Mouse (Mus musculus) neural tube, embryonic 12.5 days (tissue): ENCODE measurements around the gene Enpp7. TPM values are rescaled to one million over a fixed set of nuclear protein-coding genes. Genes with fewer than 3 reads are reported as not detected.

Experiments
- ATAC-seq: fragments of 200-750 bp; cut with Nextera tagmentation; 2 replicates; pipeline ENCODE4 v1.8.0; 2017; ENCODE audit warnings: low read depth, mild to moderate bottlenecking, moderate TSS enrichment, moderate library complexity; ENCODE audit not compliant: low FRiP score
- H3K27ac ChIP-seq: fragments of 300-500 bp; sonication (generic); 2 replicates; pipeline ENCODE4 v1.5.1; 2016
- H3K27me3 ChIP-seq: fragments of 300-500 bp; sonication (generic); replicated peaks from 2 replicates; pipeline ENCODE4 v1.6.1; 2016; ENCODE audit warnings: mild to moderate bottlenecking
- H3K36me3 ChIP-seq: fragments of 300-500 bp; sonication (generic); 2 replicates; pipeline ENCODE4 v1.6.1; 2016; ENCODE audit warnings: mild to moderate bottlenecking
- H3K4me1 ChIP-seq: fragments of 300-500 bp; sonication (generic); 2 replicates; pipeline ENCODE4 v1.6.1; 2016
- H3K4me2 ChIP-seq: fragments of 300-500 bp; sonication (generic); replicated peaks from 2 replicates; pipeline ENCODE4 v1.6.1; 2016; ENCODE audit warnings: mild to moderate bottlenecking
- H3K4me3 ChIP-seq: fragments of 300-500 bp; sonication (generic); 2 replicates; pipeline ENCODE4 v1.5.1; 2016
- H3K9ac ChIP-seq: fragments of 300-500 bp; sonication (generic); 2 replicates; pipeline ENCODE4 v1.6.1; 2016; ENCODE audit warnings: mild to moderate bottlenecking
- H3K9me3 ChIP-seq: fragments of 300-500 bp; sonication (generic); 2 replicates; pipeline ENCODE4 v1.6.1; 2016; ENCODE audit warnings: mild to moderate bottlenecking
- WGBS: fragments of 180-500 bp; shearing (Covaris S2); methylation state at CpG from one replicate; pipeline ENCODE4 v1.1.7; 2016; 5-methylcytosine and 5-hydroxymethylcytosine counted together
- polyA plus RNA-seq: library from polyadenylated mRNA; unstranded; fragments of >200 nt; fragmentation: Nextera tagmentation; extraction: Ambion mirVana; gene quantifications from 2 replicates; pipeline ENCODE4 v1.2.1, GENCODE M21; 2016

Gene Enpp7
- polyA plus RNA-seq, 1 experiment from 2014 or later, result not detected

DNA sequence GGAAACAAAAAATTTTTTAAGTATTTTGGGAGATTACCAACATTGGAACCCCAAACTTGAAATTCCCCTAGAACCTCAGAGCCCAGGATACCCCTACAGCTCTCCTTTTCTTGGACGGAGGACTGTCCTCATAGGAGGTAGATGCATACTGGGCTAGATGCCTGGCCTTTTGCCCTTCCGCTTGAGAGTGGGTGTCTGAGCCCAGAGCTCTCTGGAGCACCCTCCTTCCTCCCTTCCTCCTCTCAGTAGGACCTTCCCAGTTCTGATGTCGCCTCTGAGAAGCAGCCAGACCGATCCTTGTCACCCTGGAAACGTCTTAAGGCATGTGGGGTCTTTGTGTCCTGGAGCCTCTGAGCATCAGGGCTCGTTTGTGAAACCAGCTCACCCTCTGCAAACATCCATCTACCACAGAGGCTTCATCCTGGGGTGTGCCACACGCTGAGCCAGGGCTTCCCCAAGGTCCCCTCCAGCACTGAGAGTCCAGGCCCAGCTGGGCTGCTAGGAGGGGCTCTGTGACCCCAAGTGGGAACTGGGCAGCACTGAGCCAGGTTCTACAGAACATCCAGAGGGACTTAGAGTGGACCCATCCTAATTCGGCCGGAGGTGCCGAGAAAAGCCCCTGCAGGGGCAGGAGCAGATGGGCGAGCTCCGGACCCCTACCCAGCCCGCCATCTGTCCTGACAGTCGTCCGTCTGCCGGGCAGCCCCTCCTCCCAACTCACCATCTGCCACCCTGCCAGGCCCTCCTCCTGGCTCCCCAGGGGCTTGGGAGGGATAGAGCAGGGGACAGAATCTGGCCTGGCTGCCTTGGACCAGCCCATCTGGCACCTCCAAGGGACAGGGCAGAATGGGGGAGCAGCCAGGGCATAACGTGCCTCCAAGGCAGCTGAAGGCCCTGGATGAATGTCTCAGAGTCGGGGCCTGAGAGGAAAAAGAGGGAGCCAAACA lies 15.3 kb upstream of the Enpp7 start:
- peak overlapping the region; percentile 7; the same call in 1 of the 2 replicates for H3K4me2 ChIP-seq
- peak overlapping the region; percentile 68 for H3K27ac ChIP-seq
- no peaks in the 10 kb centered on the region for H3K27me3 ChIP-seq
- no peaks in the 10 kb centered on the region for H3K9me3 ChIP-seq
- H3K4me3 ChIP-seq, result no peak overlapping the region
- peak; percentile 67 for ATAC-seq
- WGBS, result 31% methylated on average over 18 of the region's 18 CpGs
- H3K9ac ChIP-seq, result peak overlapping the region; percentile 17; the same call in 1 of the 2 replicates
- no peaks in the 10 kb centered on the region for H3K36me3 ChIP-seq
- H3K4me1 ChIP-seq, result peaks cover 25% of the 10 kb centered on the region

DNA sequence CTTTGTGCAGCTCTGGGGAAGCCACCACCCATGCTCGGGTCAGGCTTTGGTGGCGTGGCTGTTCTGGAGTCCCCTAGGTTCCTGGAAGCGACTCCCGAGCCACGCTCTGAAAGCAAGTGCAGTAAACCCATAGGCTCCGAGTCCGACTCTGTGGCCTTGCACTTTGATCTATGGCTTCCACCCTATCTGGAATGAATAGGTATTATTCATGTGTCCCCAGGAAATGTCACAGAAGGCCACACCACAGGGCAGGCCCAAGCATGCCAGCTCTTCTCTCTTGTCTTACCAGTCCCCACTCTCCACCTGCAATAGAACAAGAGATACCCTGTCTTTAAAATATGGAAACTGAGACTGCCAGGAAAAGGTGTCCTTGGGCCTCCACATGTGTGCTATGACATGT lies 13.6 kb upstream of the Enpp7 start:
- Histone ChIP-seq H3K4me1 (peaks cover 25% of the 10 kb centered on the region), H3K9ac (no peak overlapping the region), H3K4me2 (no peak overlapping the region), H3K36me3 (no peaks in the 10 kb centered on the region), H3K4me3 (no peak overlapping the region), H3K27me3 (peaks cover 6% of the 10 kb centered on the region; the same call in 1 of the 2 replicates), H3K9me3 (no peaks in the 10 kb centered on the region), H3K27ac (no peak overlapping the region)
- ATAC-seq, result no peak
- 66% methylated on average over 7 of the region's 7 CpGs for WGBS

DNA sequence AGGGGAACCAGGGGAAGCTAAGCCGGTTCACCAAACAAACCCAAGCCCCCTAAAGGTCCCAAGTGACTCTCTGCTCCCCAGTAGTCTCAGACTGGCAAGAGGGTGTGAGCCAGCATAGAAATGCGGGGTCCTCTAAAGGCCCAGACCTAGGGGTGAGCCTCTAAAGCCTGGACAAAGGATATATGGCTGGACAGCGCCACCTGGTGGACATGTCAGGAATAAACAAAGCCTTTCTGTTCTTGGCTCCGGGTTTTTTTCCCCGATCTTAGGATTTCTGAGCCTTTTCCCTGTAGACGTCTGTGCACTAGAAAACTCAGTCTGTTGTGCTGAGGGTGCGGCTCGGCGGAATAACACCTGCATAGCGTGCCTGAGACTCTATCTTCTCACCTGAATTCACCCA lies 12.6 kb upstream of the Enpp7 start:
- H3K9me3 ChIP-seq, result no peaks in the 10 kb centered on the region
- no peak overlapping the region for H3K4me3 ChIP-seq
- WGBS, result 3% methylated on average over 10 of the region's 10 CpGs
- peaks cover 25% of the 10 kb centered on the region for H3K4me1 ChIP-seq
- peak overlapping the region; percentile 32; the same call in 1 of the 2 replicates for H3K4me2 ChIP-seq
- H3K9ac ChIP-seq, result 0 out of 2 replicates have a peak overlapping the region, but pooled peaks have one; percentile 10
- H3K36me3 ChIP-seq, result no peaks in the 10 kb centered on the region
- peaks cover 6% of the 10 kb centered on the region; the same call in 1 of the 2 replicates for H3K27me3 ChIP-seq
- H3K27ac ChIP-seq, result no peak overlapping the region
- ATAC-seq, result no peak; the same call in 1 of the 2 replicates

DNA sequence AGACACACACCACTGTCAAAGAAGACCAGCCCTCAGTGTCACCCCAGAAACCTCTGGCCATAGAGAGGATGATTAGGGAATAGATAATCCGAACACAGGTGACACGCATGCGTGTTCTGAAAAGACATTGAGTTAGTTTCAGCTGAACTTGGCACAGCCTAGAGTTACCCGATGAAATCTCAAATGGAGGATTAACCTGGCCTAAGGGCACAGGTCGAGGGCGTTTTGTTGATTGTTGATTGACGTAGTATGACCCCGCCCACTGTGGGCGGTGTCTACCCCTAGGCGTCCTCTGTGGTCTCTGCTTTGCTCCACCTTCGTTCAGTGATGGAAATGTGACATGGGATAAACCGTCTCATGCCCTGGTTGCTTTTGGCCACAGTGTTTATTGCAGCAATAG lies 12.1 kb upstream of the Enpp7 start:
- Histone ChIP-seq H3K27ac (no peak overlapping the region), H3K27me3 (peaks cover 6% of the 10 kb centered on the region; the same call in 1 of the 2 replicates), H3K9ac (0 out of 2 replicates have a peak overlapping the region, but pooled peaks have one; percentile 10), H3K9me3 (no peaks in the 10 kb centered on the region), H3K4me2 (peak overlapping the region; percentile 32; the same call in 1 of the 2 replicates), H3K4me1 (peaks cover 25% of the 10 kb centered on the region), H3K36me3 (no peaks in the 10 kb centered on the region), H3K4me3 (no peak overlapping the region)
- WGBS, result 19% methylated on average over 12 of the region's 12 CpGs
- ATAC-seq, result no peak

DNA sequence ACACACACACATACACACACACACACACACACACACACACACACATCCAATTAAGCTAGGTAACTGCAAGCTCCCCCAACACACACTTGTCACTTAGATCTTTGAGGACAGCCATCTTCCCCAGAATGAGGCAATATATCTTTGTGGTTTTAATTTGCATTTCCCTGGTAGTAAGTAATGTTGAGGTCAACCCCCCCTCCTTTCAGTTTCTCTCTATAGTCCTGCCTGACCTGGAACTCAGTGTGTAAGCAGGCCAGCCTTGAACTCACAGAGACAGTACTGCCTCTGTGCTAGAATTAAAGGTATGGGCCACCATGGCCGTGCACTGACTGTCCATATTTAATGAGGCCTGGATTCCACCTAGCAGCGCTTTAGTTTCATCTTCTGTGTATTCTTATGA lies 7.6 kb upstream of the Enpp7 start:
- H3K4me2 ChIP-seq, result no peak overlapping the region
- H3K9ac ChIP-seq, result no peak overlapping the region
- H3K9me3 ChIP-seq, result no peaks in the 10 kb centered on the region
- 82% methylated on average over 2 of the region's 2 CpGs for WGBS
- peaks cover 6% of the 10 kb centered on the region; the same call in 1 of the 2 replicates for H3K27me3 ChIP-seq
- no peaks in the 10 kb centered on the region for H3K36me3 ChIP-seq
- peaks cover 11% of the 10 kb centered on the region; the same call in 1 of the 2 replicates for H3K4me1 ChIP-seq
- no peak for ATAC-seq
- H3K4me3 ChIP-seq, result no peak overlapping the region
- H3K27ac ChIP-seq, result no peak overlapping the region

DNA sequence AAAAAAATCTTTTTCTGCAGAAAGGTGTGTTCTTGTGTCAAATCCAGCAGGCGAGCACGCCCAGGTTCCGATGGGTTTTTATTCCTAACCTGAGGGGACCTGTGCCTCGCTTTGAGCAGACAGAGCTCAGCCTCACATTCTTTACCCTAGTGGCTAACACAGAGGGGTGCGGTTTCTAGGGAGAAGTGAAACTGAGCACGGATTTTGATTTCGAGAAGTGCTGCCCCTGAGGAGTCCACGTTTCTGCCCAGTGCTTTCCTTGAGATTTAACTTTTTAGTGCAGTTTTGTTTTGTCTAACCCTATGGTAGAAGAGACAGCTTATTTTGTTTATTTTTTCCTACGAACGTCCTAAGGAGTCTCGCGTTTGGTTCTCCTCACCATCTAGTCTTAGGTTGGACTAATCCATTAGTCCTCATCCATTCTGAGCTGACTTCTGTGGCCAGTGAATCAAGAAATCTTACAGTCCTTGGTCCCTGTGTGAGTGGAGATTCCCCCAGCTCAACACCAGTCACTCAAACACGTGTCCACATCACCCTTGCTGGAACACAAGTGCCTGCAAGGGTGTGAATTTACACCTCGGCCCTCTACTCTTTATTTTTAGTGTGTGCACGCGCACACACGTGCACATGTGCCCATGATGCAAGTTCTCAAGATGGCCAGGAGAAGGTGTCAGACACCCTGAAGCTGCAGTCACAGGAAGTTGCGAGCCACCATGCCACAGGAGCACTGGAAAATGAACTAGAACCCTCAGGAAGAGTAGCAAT lies 6.8 kb upstream of the Enpp7 start:
- ATAC-seq, result no peak
- no peaks in the 10 kb centered on the region for H3K36me3 ChIP-seq
- no peak overlapping the region for H3K9ac ChIP-seq
- H3K27me3 ChIP-seq, result peaks cover 6% of the 10 kb centered on the region; the same call in 1 of the 2 replicates
- no peaks in the 10 kb centered on the region for H3K9me3 ChIP-seq
- peaks cover 6% of the 10 kb centered on the region; the same call in 1 of the 2 replicates for H3K4me1 ChIP-seq
- 73% methylated on average over 18 of the region's 18 CpGs for WGBS
- H3K4me3 ChIP-seq, result no peak overlapping the region
- no peak overlapping the region for H3K4me2 ChIP-seq
- no peak overlapping the region for H3K27ac ChIP-seq

DNA sequence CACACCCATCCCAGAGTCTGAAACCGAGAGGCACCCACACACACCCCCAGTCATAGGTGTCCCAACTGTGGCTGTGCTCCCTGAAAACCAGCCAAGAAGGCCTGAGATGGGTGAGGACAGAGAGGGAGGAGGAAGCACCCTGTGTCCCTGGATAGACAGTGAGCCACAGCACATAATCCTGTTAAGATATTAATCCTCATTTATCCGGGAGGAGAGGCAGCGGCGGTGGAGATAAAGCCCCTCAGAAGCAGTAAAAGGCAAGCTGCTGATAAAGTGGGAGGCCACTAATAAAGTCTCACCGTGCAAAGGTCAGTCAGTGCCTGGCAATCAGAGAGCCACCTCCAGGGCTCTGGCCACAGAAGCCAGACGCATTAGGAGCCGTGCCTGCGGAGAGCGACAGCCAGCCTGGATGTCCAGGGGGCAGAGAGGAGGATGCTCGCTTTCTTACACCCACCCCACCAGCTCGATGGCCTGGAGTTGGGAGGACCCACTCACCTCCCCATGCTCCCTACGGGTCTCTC lies 5.3 kb upstream of the Enpp7 start:
- no peak overlapping the region for H3K27ac ChIP-seq
- H3K9me3 ChIP-seq, result no peaks in the 10 kb centered on the region
- H3K4me1 ChIP-seq, result peaks cover 6% of the 10 kb centered on the region; the same call in 1 of the 2 replicates
- H3K4me2 ChIP-seq, result no peak overlapping the region
- no peak overlapping the region for H3K9ac ChIP-seq
- ATAC-seq, result no peak
- H3K36me3 ChIP-seq, result no peaks in the 10 kb centered on the region
- peaks cover 6% of the 10 kb centered on the region; the same call in 1 of the 2 replicates for H3K27me3 ChIP-seq
- WGBS, result 56% methylated on average over 12 of the region's 12 CpGs
- H3K4me3 ChIP-seq, result no peak overlapping the region

DNA sequence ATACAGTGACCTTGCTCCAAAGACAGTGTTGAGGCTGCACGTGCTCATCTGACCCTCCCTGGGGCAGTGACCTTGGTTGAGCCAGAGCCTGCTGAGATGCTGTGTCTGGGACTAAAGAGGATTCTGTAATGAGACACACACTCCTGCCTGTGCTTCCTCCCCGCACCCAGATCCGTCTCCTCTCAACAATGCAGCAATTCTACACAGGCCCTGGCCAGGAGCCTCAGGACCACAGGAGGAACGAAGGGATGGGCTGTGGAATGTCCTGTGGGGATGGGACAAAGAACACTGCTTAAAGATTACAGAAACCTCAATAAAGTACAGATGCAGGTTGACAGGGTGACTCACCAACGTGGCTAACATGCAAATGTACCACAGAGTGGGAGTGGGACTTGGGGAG lies 2.4 kb upstream of the Enpp7 start:
- 55% methylated on average over 5 of the region's 5 CpGs for WGBS
- no peak overlapping the region for H3K4me2 ChIP-seq
- ATAC-seq, result no peak
- H3K36me3 ChIP-seq, result no peaks in the 10 kb centered on the region
- peaks cover 6% of the 10 kb centered on the region; the same call in 1 of the 2 replicates for H3K4me1 ChIP-seq
- H3K9ac ChIP-seq, result no peak overlapping the region
- no peak overlapping the region for H3K4me3 ChIP-seq
- no peaks in the 10 kb centered on the region for H3K9me3 ChIP-seq
- H3K27me3 ChIP-seq, result no peaks in the 10 kb centered on the region
- H3K27ac ChIP-seq, result no peak overlapping the region

DNA sequence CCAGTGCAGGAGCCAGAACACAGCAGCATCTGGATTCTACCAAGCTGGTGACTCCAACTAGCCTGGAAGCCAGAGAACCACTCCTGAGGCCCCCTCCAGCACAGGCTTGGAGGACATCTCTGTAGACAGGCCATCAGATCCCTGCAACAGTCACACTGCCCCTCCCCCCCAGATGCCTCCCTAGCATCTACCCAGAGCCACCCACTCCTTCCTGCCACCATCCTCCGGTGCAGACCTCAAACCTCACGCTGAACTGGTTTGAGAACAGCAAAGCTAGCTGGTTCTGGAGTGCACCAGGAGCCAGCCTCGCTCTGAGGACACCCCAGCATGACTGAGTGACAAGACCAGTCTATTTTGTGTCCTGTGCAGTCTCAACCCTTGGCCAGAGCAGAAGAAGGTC lies 4.8 kb downstream of the Enpp7 start:
- ATAC-seq, result no peak

DNA sequence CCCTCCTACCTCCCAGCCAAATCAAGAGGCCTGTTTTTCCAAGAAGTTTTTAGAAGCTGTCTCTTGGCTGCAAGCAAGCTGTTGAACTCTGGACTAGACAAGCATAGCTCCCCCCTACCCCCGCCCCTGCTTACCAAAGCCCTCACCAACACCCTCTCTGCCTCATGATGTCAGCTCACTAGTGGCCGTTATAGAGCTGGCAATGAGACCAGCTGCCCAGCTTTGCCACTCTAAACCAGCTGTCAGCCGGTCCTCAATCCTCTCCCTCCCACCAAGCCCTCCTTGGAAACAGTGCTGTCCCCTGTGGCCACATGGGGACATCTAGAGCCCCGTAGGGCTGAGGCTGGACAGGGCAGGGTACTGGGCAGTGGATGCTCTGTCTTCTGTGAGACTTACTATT lies 7.5 kb downstream of the Enpp7 start:
- H3K27ac ChIP-seq, result no peak overlapping the region
- H3K4me3 ChIP-seq, result no peak overlapping the region
- H3K4me2 ChIP-seq, result no peak overlapping the region
- H3K36me3 ChIP-seq, result no peaks in the 10 kb centered on the region
- H3K27me3 ChIP-seq, result 0 out of 2 replicates have a peak, but pooled peaks cover 9% of the 10 kb centered on the region
- H3K9ac ChIP-seq, result no peak overlapping the region
- ATAC-seq, result no peak
- H3K4me1 ChIP-seq, result peaks cover 28% of the 10 kb centered on the region
- 29% methylated on average over 4 of the region's 4 CpGs for WGBS
- no peaks in the 10 kb centered on the region for H3K9me3 ChIP-seq

More for the DNA sequence above, 4.8 kb downstream of the Enpp7 start:
- Histone ChIP-seq H3K9me3 (no peaks in the 10 kb centered on the region), H3K4me2 (no peak overlapping the region), H3K4me1 (peaks cover 10% of the 10 kb centered on the region), H3K36me3 (no peaks in the 10 kb centered on the region), H3K27ac (no peak overlapping the region), H3K9ac (no peak overlapping the region), H3K27me3 (0 out of 2 replicates have a peak, but pooled peaks cover 4% of the 10 kb centered on the region), H3K4me3 (no peak overlapping the region)
- WGBS, result 77% methylated on average over 3 of the region's 3 CpGs

DNA sequence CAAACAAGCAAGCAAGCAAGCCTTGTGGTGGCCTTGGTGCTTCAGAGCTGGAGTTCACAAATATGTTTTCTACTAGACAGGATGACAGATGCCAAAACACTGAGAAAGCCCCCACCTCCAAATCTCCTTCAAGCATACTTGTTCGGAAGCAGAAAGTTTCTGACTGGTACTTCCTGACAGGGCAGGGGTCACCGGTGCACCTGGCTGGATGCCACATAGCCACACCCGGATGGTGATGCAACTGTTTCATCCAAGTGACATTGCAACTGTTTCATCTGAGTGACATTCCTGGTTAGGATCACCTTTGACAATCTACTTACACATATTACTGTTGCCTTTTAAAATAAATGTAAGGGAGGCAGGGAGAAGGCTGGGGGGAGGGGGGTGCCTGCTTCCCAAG lies 9.2 kb downstream of the Enpp7 start:
- 91% methylated on average over 3 of the region's 3 CpGs for WGBS
- 0 out of 2 replicates have a peak, but pooled peaks cover 9% of the 10 kb centered on the region for H3K27me3 ChIP-seq

More for the DNA sequence above, 9.2 kb downstream of the Enpp7 start:
- Histone ChIP-seq H3K36me3 (no peaks in the 10 kb centered on the region), H3K9me3 (no peaks in the 10 kb centered on the region), H3K4me3 (no peak overlapping the region), H3K4me1 (peaks cover 28% of the 10 kb centered on the region), H3K4me2 (no peak overlapping the region), H3K27ac (no peak overlapping the region), H3K9ac (no peak overlapping the region)
- ATAC-seq, result no peak
